Mouse (Mus musculus) liver, postnatal 0 days (tissue): ENCODE data around the gene Rasl10b. TPM values are rescaled to one million over a fixed set of nuclear protein-coding genes. Genes with fewer than 3 reads are reported as not detected.

Experiments used
- ATAC-seq: fragments of 200-750 bp; cut with Nextera tagmentation; 2 replicates; pipeline ENCODE4 v1.8.0; 2017; ENCODE audit warnings: mild to moderate bottlenecking, moderate library complexity
- DNase-seq: peaks from one replicate; pipeline ENCODE4 v3.0.0-alpha.2; 2016
- H3K27ac ChIP-seq: fragments of 300-500 bp; sonication (generic); 2 replicates; pipeline ENCODE4 v1.5.1; 2014; ENCODE audit warnings: antibody characterized with exemption, moderate library complexity, mild to moderate bottlenecking, low read depth
- H3K27me3 ChIP-seq: fragments of 300-500 bp; sonication (generic); 2 replicates; pipeline ENCODE4 v1.6.1; 2014; ENCODE audit warnings: low read length, control low read depth, mixed read lengths; ENCODE audit not compliant: insufficient read depth
- H3K36me3 ChIP-seq: fragments of 300-500 bp; sonication (generic); replicated peaks from 2 replicates; pipeline ENCODE4 v1.6.1; 2014; ENCODE audit warnings: mild to moderate bottlenecking, control low read depth, low read length, moderate library complexity, mixed read lengths; ENCODE audit not compliant: insufficient read depth
- H3K4me1 ChIP-seq: fragments of 300-500 bp; sonication (generic); 2 replicates; pipeline ENCODE4 v1.6.1; 2014; ENCODE audit warnings: antibody characterized with exemption, mild to moderate bottlenecking, control low read depth; ENCODE audit not compliant: insufficient read depth
- H3K4me2 ChIP-seq: fragments of 300-500 bp; sonication (generic); 2 replicates; pipeline ENCODE4 v1.6.1; 2014; ENCODE audit warnings: low read depth, mild to moderate bottlenecking, low read length, moderate library complexity, mixed read lengths
- H3K4me3 ChIP-seq: fragments of 300-500 bp; sonication (generic); 2 replicates; pipeline ENCODE4 v1.5.1; 2014; ENCODE audit warnings: low read depth, low read length
- H3K9ac ChIP-seq: fragments of 300-500 bp; sonication (generic); replicated peaks from 2 replicates; pipeline ENCODE4 v1.6.1; 2014; ENCODE audit warnings: mild to moderate bottlenecking, moderate library complexity
- H3K9me3 ChIP-seq: fragments of 300-500 bp; sonication (generic); 2 replicates; pipeline ENCODE4 v1.6.1; 2016; ENCODE audit warnings: mild to moderate bottlenecking, control low read depth, low read length, mixed read lengths
- CTCF ChIP-seq: sonication (generic); IDR thresholded peaks from 2 replicates; pipeline ENCODE4 v1.5.1; 2016; ENCODE audit warnings: antibody characterized with exemption, low read depth
- EP300 ChIP-seq: IDR thresholded peaks from 2 replicates; pipeline ENCODE4 v1.6.1; 2016; ENCODE audit warnings: antibody characterized with exemption, low read depth, mild to moderate bottlenecking
- WGBS: fragments of 180-500 bp; shearing (Covaris S2); extraction: QIAGEN DNeasy Blood & Tissue Kit; methylation state at CpG from one replicate; pipeline ENCODE4 v1.1.7; 2014; ENCODE audit not compliant: insufficient replicate concordance; 5-methylcytosine and 5-hydroxymethylcytosine counted together
- polyA plus RNA-seq: library from polyadenylated mRNA; unstranded; fragments of >200 nt; fragmentation: Nextera tagmentation; extraction: Ambion mirVana; gene quantifications from 2 replicates; pipeline ENCODE4 v1.2.1, GENCODE M21; 2015

Gene Rasl10b
- polyA plus RNA-seq, 1 experiment from 2014 or later: not detected

DNA sequence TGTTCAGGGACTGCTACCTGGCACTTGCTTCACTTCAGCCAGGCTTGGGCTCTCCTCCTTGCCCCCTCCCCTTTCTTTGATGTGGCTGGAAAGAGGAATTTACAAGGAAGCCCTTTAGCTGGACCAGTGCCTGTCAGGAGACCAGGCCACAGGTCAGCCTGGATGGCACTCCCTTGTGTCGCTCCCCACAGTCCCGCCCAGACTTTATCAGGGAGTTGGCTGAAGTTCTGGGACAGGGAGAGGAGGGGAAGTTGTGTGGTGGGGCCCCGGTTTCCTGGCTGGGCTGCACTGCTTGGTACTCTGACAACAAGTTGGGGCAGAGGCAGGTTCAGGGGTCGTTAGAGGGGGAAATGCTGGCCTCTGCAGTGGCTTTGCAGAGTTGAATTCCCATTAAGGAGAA is 45.6 kb downstream of the Rasl10b start:
- Histone ChIP-seq H3K4me1 (peaks cover 16% of the 10 kb centered on the region; the same call in 1 of the 2 replicates), H3K36me3 (no peaks in the 10 kb centered on the region), H3K4me2 (no peak overlapping the region), H3K9ac (no peak overlapping the region; the same call in 1 of the 2 replicates), H3K27ac (no peak overlapping the region), H3K27me3 (0 out of 2 replicates have a peak, but pooled peaks cover 4% of the 10 kb centered on the region), H3K4me3 (no peak overlapping the region), H3K9me3 (no peaks in the 10 kb centered on the region)
- WGBS: 3% methylated on average over 4 of the region's 4 CpGs
- no peak for ATAC-seq
- TF ChIP-seq EP300: 0 out of 2 replicates have a peak, but pooled peaks have one; percentile 11
- TF ChIP-seq CTCF: no peak
- DNase-seq: no peak

DNA sequence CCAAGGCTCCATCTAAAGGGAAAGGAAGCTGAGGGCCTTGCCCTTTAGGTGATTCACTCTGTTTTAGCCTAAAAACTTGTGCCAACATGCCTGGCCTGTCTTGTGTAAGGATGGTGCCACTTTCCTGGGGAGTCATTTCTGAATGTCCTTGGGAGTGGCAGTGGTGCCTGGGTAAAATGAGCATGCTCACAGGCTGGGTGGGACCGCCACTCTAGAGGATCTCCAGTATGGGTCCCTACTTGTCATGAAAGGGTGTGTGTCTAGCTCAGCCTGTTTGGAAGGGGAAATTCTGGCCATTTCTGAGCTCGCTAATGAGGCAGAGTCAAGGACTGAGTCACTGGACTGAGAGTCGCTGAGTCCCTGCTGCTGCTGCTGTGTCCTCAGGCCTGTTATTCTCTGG is 46.7 kb downstream of the Rasl10b start:
- Histone ChIP-seq H3K27me3 (0 out of 2 replicates have a peak, but pooled peaks cover 4% of the 10 kb centered on the region), H3K36me3 (no peaks in the 10 kb centered on the region), H3K4me1 (peaks cover 16% of the 10 kb centered on the region; the same call in 1 of the 2 replicates), H3K9ac (no peak overlapping the region), H3K4me3 (no peak overlapping the region), H3K27ac (no peak overlapping the region), H3K4me2 (no peak overlapping the region), H3K9me3 (no peaks in the 10 kb centered on the region)
- TF ChIP-seq CTCF: no peak
- no peak for TF ChIP-seq EP300
- ATAC-seq (no peak), DNase-seq (no peak)
- 68% methylated on average over 3 of the region's 3 CpGs for WGBS

DNA sequence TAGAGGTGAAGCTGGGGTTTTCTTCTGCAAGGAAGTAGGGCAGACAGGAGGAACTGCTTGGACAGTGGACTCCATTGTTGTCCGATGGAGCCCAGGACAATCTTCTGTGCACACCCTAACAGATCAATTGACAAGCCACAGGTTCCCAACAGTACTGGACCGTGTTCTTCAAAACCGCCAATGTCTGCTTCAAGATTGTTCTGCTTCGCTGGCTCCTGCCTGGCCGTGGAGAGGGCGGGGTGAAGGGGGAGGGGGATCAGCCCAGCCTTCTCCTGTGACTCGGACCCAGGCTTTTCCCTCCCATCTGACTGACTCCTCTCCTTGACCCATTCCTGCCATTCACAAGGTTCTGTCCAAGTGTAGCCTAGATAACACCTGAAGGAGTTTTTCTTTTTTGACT is 48.3 kb downstream of the Rasl10b start:
- TF ChIP-seq CTCF (no peak), EP300 (no peak)
- Histone ChIP-seq H3K36me3 (no peaks in the 10 kb centered on the region), H3K4me1 (peaks cover 18% of the 10 kb centered on the region), H3K9me3 (no peaks in the 10 kb centered on the region), H3K27me3 (peaks cover 12% of the 10 kb centered on the region; the same call in 1 of the 2 replicates), H3K4me2 (no peak overlapping the region), H3K4me3 (no peak overlapping the region), H3K27ac (no peak overlapping the region), H3K9ac (no peak overlapping the region)
- DNase-seq: no peak
- ATAC-seq: no peak
- 56% methylated on average over 7 of the region's 7 CpGs for WGBS

DNA sequence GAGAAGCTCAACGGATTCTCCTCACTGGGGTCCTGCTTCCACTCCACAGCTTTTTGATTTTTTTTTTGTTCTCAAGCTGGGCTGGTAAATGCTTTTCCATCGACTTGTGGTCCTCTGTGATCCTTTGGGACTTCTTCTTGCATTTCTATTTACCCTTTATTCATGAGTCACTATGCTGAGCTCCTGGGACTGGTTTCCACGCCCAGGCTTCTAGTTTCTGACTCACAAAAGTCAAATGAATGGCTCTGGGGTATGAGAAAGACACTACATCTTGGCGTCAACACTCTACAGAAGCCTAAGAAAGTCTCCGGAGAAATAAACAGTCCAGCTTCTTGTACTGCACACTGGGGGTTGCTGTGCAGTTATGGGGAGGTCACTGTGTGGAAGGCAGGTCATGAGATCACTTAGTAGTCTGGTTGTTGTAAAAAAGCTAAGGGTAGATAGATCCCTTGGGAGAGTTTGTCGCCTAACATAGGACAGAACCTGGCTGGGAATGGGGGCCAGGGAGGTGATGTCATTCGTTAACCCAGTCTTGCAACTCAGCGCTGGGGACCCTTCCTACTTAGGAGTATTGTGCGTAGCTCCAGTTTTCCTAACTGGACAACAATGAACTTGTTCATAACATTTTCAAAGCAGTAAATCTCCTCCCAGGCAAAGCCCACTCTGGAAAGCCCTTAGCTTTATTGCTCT is 49.1 kb downstream of the Rasl10b start:
- DNase-seq (no peak), ATAC-seq (no peak)
- Histone ChIP-seq H3K27me3 (peaks cover 20% of the 10 kb centered on the region), H3K9me3 (no peaks in the 10 kb centered on the region), H3K9ac (no peak overlapping the region), H3K27ac (no peak overlapping the region), H3K4me2 (no peak overlapping the region), H3K36me3 (no peaks in the 10 kb centered on the region), H3K4me3 (no peak overlapping the region), H3K4me1 (peaks cover 18% of the 10 kb centered on the region)
- no peak for TF ChIP-seq EP300
- no peak for TF ChIP-seq CTCF
- WGBS: 71% methylated on average over 9 of the region's 9 CpGs

DNA sequence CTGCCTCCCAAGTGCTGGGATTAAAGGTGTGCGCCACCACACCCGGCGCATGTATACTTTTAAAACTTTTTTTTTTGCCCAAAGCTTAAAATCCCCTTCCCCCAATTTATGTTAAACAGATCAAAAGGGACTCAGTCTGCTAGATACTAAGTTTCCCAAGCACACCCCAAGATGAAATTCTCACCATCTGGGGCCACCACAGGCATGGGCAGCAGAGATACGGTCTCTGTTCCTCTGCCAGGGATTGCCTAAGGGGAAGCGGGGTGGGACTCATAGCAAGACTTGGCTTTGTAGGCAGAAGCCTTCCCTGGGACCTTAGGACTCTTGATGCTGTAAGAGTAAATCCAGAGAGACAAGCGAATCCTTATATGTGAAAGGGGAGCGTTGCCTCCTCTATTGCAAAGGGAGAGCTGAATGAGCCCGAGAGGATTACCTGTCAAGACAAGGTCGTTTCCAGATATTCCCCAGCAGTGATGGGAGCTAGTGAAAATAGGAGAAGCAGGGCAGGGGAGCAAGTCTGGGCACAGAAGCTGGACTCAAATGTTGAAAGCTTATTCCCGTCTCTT is 52.6 kb downstream of the Rasl10b start:
- 61% methylated on average over 10 of the region's 10 CpGs for WGBS
- Histone ChIP-seq H3K4me3 (no peak overlapping the region), H3K4me2 (peak overlapping the region; percentile 96; the same call in 1 of the 2 replicates), H3K9ac (no peak overlapping the region), H3K27ac (no peak overlapping the region), H3K4me1 (peaks cover 4% of the 10 kb centered on the region; the same call in 1 of the 2 replicates), H3K27me3 (peaks cover 32% of the 10 kb centered on the region), H3K36me3 (no peaks in the 10 kb centered on the region), H3K9me3 (no peaks in the 10 kb centered on the region)
- DNase-seq (no peak), ATAC-seq (no peak)
- TF ChIP-seq EP300 (no peak), CTCF (no peak)

DNA sequence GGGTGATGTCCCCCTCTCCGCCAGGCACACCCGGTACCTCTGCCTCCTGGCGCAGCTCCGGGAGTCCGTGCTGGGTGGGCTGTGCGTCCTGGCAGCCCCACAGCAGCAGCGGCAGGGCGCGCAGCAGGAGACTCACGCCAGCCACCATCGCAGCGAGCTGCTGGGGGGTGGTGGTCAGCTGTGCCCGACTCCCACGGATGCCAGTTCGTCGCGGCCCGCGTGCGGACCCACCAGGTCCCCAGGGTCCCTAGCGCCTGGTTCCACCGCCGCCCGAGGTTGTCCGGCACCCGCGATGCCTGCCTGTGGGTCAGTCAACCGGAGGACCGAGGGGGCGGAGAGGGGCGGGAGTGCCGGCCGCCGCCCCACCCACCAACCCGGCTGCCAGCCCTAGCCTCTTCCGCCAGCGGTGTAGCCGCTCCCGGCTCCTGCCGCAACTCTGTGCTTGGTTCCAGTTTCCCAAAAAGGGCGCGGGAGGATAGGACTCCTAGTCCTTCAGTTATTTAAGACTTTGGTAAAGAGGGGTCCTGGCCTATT is 53.8 kb downstream of the Rasl10b start, which contains the start of gene Mmp28:
Gene Mmp28, minus strand, starts transcription at position 361 of the 534 bp plus-strand sequence.
- peak within 1 kb of the TSS; percentile 69 for H3K9ac ChIP-seq
- peaks cover 9% of the 10 kb centered on the region for H3K4me1 ChIP-seq
- H3K9me3 ChIP-seq: no peaks in the 10 kb centered on the region
- peaks cover 27% of the 10 kb centered on the region for H3K27me3 ChIP-seq
- H3K36me3 ChIP-seq: no peaks in the 10 kb centered on the region
- under 1% methylated on average over 33 of the region's 42 CpGs for WGBS
- peak; percentile 80 for ATAC-seq
- no peak within 1 kb of the TSS for H3K27ac ChIP-seq
- TF ChIP-seq CTCF: no peak
- TF ChIP-seq EP300: no peak
- peak; percentile 69 for DNase-seq
- peak within 1 kb of the TSS; percentile 96 for H3K4me2 ChIP-seq
- peak within 1 kb of the TSS; percentile 65 for H3K4me3 ChIP-seq
